Mouse (Mus musculus): ENCODE measurements around the gene Trim14. TPM values are rescaled to one million over a fixed set of nuclear protein-coding genes. Genes with fewer than 3 reads are reported as not detected.

Trim14 gene
- polyA plus RNA-seq, 1 experiment from 2014 or later = 2.4 TPM

- no peak overlapping the region for H3K4me2 ChIP-seq (ENCODE audit: low read length)
- no peak for ATAC-seq (ENCODE audit: low FRiP score, low TSS enrichment)
- 83% methylated on average over 3 of the region's 3 CpGs for WGBS
- no peak overlapping the region for H3K9ac ChIP-seq (replicated peaks; ENCODE audit: low read length)
- no peak overlapping the region for H3K4me3 ChIP-seq (replicated peaks; ENCODE audit: low read depth, low read length)
- H3K4me1 ChIP-seq (ENCODE audit: control insufficient read depth, insufficient read depth, low read length) = no peaks in the 10 kb centered on the region
- DNase-seq = no peak
- no peak overlapping the region for H3K27ac ChIP-seq (replicated peaks; ENCODE audit: low read depth, low read length)
- H3K9me3 ChIP-seq (ENCODE audit: control insufficient read depth, low read length) = no peaks in the 10 kb centered on the region
- H3K36me3 ChIP-seq (ENCODE audit: control insufficient read depth, insufficient read depth, low read length) = no peaks in the 10 kb centered on the region
- H3K27me3 ChIP-seq (ENCODE audit: control insufficient read depth, insufficient read depth, low read length) = no peaks in the 10 kb centered on the region
Measured at GRCm38 (mm10) chr4:46556933-46557332, 21.0 kb upstream of the Trim14 start.

DNA sequence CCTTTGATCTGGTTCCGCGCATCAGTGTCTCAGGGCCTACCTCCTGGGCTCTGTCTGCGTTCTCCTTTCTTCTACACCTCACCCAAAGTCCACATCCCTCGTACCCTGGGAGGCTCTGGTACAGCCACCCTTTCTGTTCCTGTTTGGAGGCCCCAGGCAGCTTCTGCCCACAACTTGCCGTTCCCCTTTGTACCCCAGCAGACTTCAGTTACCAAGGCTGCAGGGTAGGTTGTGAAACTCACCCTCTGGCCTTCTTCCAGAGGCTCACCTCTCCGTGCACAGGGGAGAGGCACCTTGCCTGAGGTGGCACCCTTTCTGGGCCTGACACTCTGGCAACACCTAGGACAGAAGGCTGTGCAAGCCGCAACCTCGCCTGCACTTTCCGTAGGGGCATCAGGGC lies 19.8 kb upstream of the Trim14 start:
- no peak overlapping the region for H3K27ac ChIP-seq (replicated peaks; ENCODE audit: low read depth, low read length)
- no peak overlapping the region for H3K9ac ChIP-seq (replicated peaks; ENCODE audit: low read length)
- H3K27me3 ChIP-seq (ENCODE audit: control insufficient read depth, insufficient read depth, low read length) = no peaks in the 10 kb centered on the region
- H3K9me3 ChIP-seq (ENCODE audit: control insufficient read depth, low read length) = no peaks in the 10 kb centered on the region
- DNase-seq = no peak
- ATAC-seq (ENCODE audit: low FRiP score, low TSS enrichment) = no peak
- H3K4me2 ChIP-seq (ENCODE audit: low read length) = no peak overlapping the region
- no peaks in the 10 kb centered on the region for H3K36me3 ChIP-seq (ENCODE audit: control insufficient read depth, insufficient read depth, low read length)
- WGBS = 84% methylated on average over 9 of the region's 9 CpGs
- no peaks in the 10 kb centered on the region for H3K4me1 ChIP-seq (ENCODE audit: control insufficient read depth, insufficient read depth, low read length)
- H3K4me3 ChIP-seq (replicated peaks; ENCODE audit: low read depth, low read length) = no peak overlapping the region

DNA sequence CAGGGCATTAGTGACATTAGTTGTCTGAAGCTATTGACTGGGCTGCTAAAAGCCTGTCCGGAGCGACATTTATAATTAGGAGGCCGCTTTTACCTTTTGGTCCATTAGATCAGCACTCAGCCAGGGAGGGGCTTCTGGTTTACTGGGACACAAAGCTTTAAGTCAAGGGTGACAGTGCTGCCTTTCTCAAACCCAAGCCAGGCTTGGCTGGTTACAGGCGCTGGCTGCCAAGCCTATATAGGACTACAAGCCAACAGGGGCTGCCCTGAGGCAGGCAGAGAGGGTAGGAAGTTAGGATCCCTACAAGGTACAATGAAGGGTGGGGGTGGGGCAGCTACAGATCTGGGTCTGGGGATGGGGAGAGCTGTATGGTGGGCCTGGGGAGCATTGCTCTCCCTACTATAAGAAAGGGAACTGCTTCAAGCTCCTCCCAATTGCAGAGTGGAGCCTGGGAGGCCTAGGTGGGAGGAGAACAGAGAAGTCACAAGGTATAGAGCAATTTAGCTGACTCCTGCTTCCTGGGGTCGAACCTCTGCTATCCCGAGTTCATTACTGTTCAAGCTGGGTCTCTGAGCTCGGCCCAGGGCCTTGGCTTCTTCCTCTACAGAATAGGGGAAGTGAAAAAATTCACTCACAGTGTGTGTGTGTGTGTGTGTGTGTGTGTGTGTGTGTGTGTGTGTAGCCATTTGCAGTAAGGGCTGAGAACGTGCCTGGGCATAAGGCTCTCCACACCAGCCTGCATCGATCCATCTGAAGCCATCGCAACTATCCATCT lies 18.5 kb upstream of the Trim14 start:
- no peak for ATAC-seq (ENCODE audit: low FRiP score, low TSS enrichment)
- no peaks in the 10 kb centered on the region for H3K9me3 ChIP-seq (ENCODE audit: control insufficient read depth, low read length)
- DNase-seq = no peak
- H3K4me2 ChIP-seq (ENCODE audit: low read length) = no peak overlapping the region
- H3K27me3 ChIP-seq (ENCODE audit: control insufficient read depth, insufficient read depth, low read length) = no peaks in the 10 kb centered on the region
- 81% methylated on average over 10 of the region's 10 CpGs for WGBS
- H3K36me3 ChIP-seq (ENCODE audit: control insufficient read depth, insufficient read depth, low read length) = no peaks in the 10 kb centered on the region
- H3K4me3 ChIP-seq (replicated peaks; ENCODE audit: low read depth, low read length) = no peak overlapping the region
- H3K4me1 ChIP-seq (ENCODE audit: control insufficient read depth, insufficient read depth, low read length) = no peaks in the 10 kb centered on the region
- no peak overlapping the region for H3K9ac ChIP-seq (replicated peaks; ENCODE audit: low read length)
- no peak overlapping the region for H3K27ac ChIP-seq (replicated peaks; ENCODE audit: low read depth, low read length)

- Histone ChIP-seq H3K27ac (replicated peaks; ENCODE audit: low read depth, low read length) (no peak overlapping the region), H3K9ac (replicated peaks; ENCODE audit: low read length) (no peak overlapping the region), H3K36me3 (ENCODE audit: control insufficient read depth, insufficient read depth, low read length) (no peaks in the 10 kb centered on the region), H3K4me3 (replicated peaks; ENCODE audit: low read depth, low read length) (no peak overlapping the region), H3K4me2 (ENCODE audit: low read length) (no peak overlapping the region), H3K27me3 (ENCODE audit: control insufficient read depth, insufficient read depth, low read length) (no peaks in the 10 kb centered on the region), H3K4me1 (ENCODE audit: control insufficient read depth, insufficient read depth, low read length) (no peaks in the 10 kb centered on the region), H3K9me3 (ENCODE audit: control insufficient read depth, low read length) (no peaks in the 10 kb centered on the region)
- DNase-seq (no peak), ATAC-seq (ENCODE audit: low FRiP score, low TSS enrichment) (no peak)
- WGBS = 88% methylated on average over 1 of the region's 1 CpGs
Measured at GRCm38 (mm10) chr4:46553864-46554263, 17.9 kb upstream of the Trim14 start.

DNA sequence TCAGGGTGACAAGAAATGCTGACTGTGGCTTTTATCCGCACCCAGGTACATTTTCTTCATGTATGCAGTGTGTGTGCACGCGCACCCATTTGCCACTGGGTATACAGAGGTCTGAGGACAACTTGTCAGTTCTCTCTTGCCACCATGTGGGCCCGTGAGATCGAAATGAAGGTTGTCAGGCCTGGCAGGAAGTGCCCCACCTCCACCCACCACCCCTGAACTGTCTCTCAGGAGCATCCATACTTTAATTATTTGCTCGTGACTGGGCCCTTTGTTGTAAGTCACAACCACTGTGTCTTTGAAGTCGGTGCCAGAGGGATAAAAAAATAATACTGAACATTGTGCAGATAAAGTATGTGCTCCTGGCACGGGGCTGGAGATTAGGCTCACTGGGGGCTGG lies 14.5 kb upstream of the Trim14 start:
- no peaks in the 10 kb centered on the region for H3K4me1 ChIP-seq (ENCODE audit: control insufficient read depth, insufficient read depth, low read length)
- ATAC-seq (ENCODE audit: low FRiP score, low TSS enrichment) = no peak
- H3K27me3 ChIP-seq (ENCODE audit: control insufficient read depth, insufficient read depth, low read length) = no peaks in the 10 kb centered on the region
- 63% methylated on average over 8 of the region's 8 CpGs for WGBS
- no peak overlapping the region for H3K4me3 ChIP-seq (replicated peaks; ENCODE audit: low read depth, low read length)
- no peak overlapping the region for H3K4me2 ChIP-seq (ENCODE audit: low read length)
- H3K9ac ChIP-seq (replicated peaks; ENCODE audit: low read length) = no peak overlapping the region
- H3K9me3 ChIP-seq (ENCODE audit: control insufficient read depth, low read length) = no peaks in the 10 kb centered on the region
- 0 out of 2 replicates have a peak, but pooled peaks cover 3% of the 10 kb centered on the region for H3K36me3 ChIP-seq (ENCODE audit: control insufficient read depth, insufficient read depth, low read length)
- DNase-seq = no peak
- H3K27ac ChIP-seq (replicated peaks; ENCODE audit: low read depth, low read length) = no peak overlapping the region

DNA sequence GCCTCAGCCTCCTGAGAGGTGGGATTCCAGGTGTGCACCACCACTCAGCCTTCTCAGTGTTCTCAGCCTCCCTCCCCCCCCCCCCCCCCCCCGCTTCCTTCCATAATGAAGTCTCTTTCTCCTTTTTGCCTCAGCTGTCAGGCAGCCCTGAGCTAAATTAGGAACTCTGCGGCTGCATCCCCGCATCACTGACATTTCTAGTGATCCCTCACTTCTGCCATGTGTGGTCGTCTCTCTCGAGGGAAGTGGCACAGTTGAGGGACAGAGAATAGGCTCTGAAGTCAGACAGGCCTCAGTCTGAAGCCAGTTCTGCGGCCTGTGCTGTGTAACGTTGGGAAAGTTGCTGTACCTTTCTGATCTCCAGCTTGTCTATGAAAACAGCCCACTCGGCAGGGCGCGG lies 14.0 kb upstream of the Trim14 start:
- DNase-seq (no peak), ATAC-seq (ENCODE audit: low FRiP score, low TSS enrichment) (no peak)
- H3K9ac ChIP-seq (replicated peaks; ENCODE audit: low read length) = no peak overlapping the region
- H3K4me1 ChIP-seq (ENCODE audit: control insufficient read depth, insufficient read depth, low read length) = no peaks in the 10 kb centered on the region
- H3K9me3 ChIP-seq (ENCODE audit: control insufficient read depth, low read length) = no peaks in the 10 kb centered on the region
- no peak overlapping the region for H3K4me2 ChIP-seq (ENCODE audit: low read length)
- no peak overlapping the region for H3K4me3 ChIP-seq (replicated peaks; ENCODE audit: low read depth, low read length)
- WGBS = 77% methylated on average over 10 of the region's 10 CpGs
- no peak overlapping the region for H3K27ac ChIP-seq (replicated peaks; ENCODE audit: low read depth, low read length)
- H3K27me3 ChIP-seq (ENCODE audit: control insufficient read depth, insufficient read depth, low read length) = no peaks in the 10 kb centered on the region
- 0 out of 2 replicates have a peak, but pooled peaks cover 3% of the 10 kb centered on the region for H3K36me3 ChIP-seq (ENCODE audit: control insufficient read depth, insufficient read depth, low read length)

DNA sequence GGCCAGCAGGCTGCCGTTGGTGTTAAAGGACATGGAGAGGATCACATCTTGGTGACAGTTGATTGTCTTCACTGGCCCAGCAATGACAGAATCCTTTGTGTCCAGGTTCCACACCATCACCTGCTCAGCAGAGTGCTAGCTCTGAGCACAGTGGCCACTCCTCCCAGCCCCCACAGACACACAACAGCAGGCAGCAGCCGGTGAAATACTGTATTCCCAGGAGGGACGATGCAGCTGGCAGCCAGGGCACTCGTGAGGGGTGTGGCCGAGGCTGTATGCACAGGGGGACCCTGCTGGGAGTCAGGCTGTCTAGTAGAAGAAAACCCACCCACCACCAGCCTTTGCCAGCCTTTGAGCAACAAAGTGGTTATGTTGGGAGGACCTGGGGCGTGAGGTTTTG lies 10.8 kb upstream of the Trim14 start:
- ATAC-seq (ENCODE audit: low FRiP score, low TSS enrichment) (no peak), DNase-seq (no peak)
- Histone ChIP-seq H3K4me1 (ENCODE audit: control insufficient read depth, insufficient read depth, low read length) (no peaks in the 10 kb centered on the region), H3K27me3 (ENCODE audit: control insufficient read depth, insufficient read depth, low read length) (no peaks in the 10 kb centered on the region), H3K9ac (replicated peaks; ENCODE audit: low read length) (no peak overlapping the region), H3K36me3 (ENCODE audit: control insufficient read depth, insufficient read depth, low read length) (0 out of 2 replicates have a peak, but pooled peaks cover 3% of the 10 kb centered on the region), H3K4me3 (replicated peaks; ENCODE audit: low read depth, low read length) (no peak overlapping the region), H3K4me2 (ENCODE audit: low read length) (no peak overlapping the region), H3K9me3 (ENCODE audit: control insufficient read depth, low read length) (no peaks in the 10 kb centered on the region), H3K27ac (replicated peaks; ENCODE audit: low read depth, low read length) (no peak overlapping the region)
- 29% methylated on average over 6 of the region's 6 CpGs for WGBS

DNA sequence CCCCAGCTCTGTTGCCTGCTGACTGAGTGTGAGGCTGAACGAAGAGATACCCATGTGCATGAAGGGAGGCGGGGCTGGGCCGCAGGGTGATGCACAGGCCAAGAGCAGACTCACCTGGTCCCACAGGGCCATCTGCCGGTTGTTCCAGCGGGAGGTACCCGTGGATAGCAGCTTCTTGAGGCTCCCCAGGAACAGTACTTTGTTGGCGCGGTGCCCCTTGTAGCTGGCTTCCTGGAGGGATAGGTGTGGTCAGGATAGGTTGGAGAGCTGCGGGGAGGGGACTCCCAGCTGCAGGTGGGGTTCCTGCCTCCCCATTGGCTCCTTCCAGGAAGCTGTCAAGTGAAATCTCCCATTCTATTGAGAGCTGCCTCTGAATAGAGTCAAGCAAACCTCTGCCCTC lies 9.6 kb upstream of the Trim14 start:
- Histone ChIP-seq H3K4me2 (ENCODE audit: low read length) (no peak overlapping the region), H3K9ac (replicated peaks; ENCODE audit: low read length) (no peak overlapping the region), H3K4me3 (replicated peaks; ENCODE audit: low read depth, low read length) (no peak overlapping the region), H3K9me3 (ENCODE audit: control insufficient read depth, low read length) (no peaks in the 10 kb centered on the region), H3K36me3 (ENCODE audit: control insufficient read depth, insufficient read depth, low read length) (0 out of 2 replicates have a peak, but pooled peaks cover 3% of the 10 kb centered on the region), H3K27me3 (ENCODE audit: control insufficient read depth, insufficient read depth, low read length) (no peaks in the 10 kb centered on the region), H3K27ac (replicated peaks; ENCODE audit: low read depth, low read length) (no peak overlapping the region), H3K4me1 (ENCODE audit: control insufficient read depth, insufficient read depth, low read length) (no peaks in the 10 kb centered on the region)
- no peak for DNase-seq
- no peak for ATAC-seq (ENCODE audit: low FRiP score, low TSS enrichment)
- WGBS = 25% methylated on average over 9 of the region's 9 CpGs

- Histone ChIP-seq H3K36me3 (ENCODE audit: control insufficient read depth, insufficient read depth, low read length) (0 out of 2 replicates have a peak, but pooled peaks cover 3% of the 10 kb centered on the region), H3K27ac (replicated peaks; ENCODE audit: low read depth, low read length) (no peak overlapping the region), H3K27me3 (ENCODE audit: control insufficient read depth, insufficient read depth, low read length) (no peaks in the 10 kb centered on the region), H3K4me2 (ENCODE audit: low read length) (no peak overlapping the region), H3K9me3 (ENCODE audit: control insufficient read depth, low read length) (no peaks in the 10 kb centered on the region), H3K4me3 (replicated peaks; ENCODE audit: low read depth, low read length) (no peak overlapping the region), H3K9ac (replicated peaks; ENCODE audit: low read length) (no peak overlapping the region), H3K4me1 (ENCODE audit: control insufficient read depth, insufficient read depth, low read length) (no peaks in the 10 kb centered on the region)
- WGBS = 38% methylated on average over 1 of the region's 1 CpGs
- no peak for ATAC-seq (ENCODE audit: low FRiP score, low TSS enrichment)
- DNase-seq = no peak
Measured at GRCm38 (mm10) chr4:46544313-46544712, 8.4 kb upstream of the Trim14 start.
